Mouse (Mus musculus): Measurements from ENCODE around the gene Gm49354. TPM values are rescaled to one million over a fixed set of nuclear protein-coding genes. Genes with fewer than 3 reads are reported as not detected.
"Not testable (repeated sequence)": the region's sequence is repeated elsewhere in the genome, so short reads cannot be mapped to it uniquely, and the experiment has no call there.

Gm49354 gene
- total RNA-seq, 2 experiments from 2014 or later = not detected

- peak; percentile 100 for DNase-seq (ENCODE audit: low spot score in 2 of 2)
- intact Hi-C loops (cut with DNase I) = no loop called here
Measured at GRCm38 (mm10) chr13:59769296-59770163, 12.5 kb downstream of the Gm49354 start, which contains the start of gene Isca1. Isca1 (minus strand) TSS chr13:59769810.

- no peak for DNase-seq (ENCODE audit: low spot score in 2 of 2)
- intact Hi-C loops (cut with DNase I) = no loop called here
Measured at GRCm38 (mm10) chr13:59768531-59768930, 13.5 kb downstream of the Gm49354 start.

- no peak for DNase-seq (ENCODE audit: low spot score in 2 of 2)
- intact Hi-C loops (cut with DNase I) = no loop called here
Measured at GRCm38 (mm10) chr13:59766786-59767515, 15.1 kb downstream of the Gm49354 start.

GRCm38 (mm10) chr13:59762791-59763190 lies 19.3 kb downstream of the Gm49354 start:
- no peak for DNase-seq (ENCODE audit: low spot score in 2 of 2)
- intact Hi-C loops (cut with DNase I) = no loop called here

- intact Hi-C loops (cut with DNase I) = no loop called here
- no peak for DNase-seq (ENCODE audit: low spot score in 2 of 2)
Measured at GRCm38 (mm10) chr13:59756906-59757305, 25.1 kb downstream of the Gm49354 start.

- DNase-seq (ENCODE audit: low spot score in 2 of 2) = no peak
- intact Hi-C loops (cut with DNase I) = no loop called here
Measured at GRCm38 (mm10) chr13:59750310-59750709, 31.7 kb downstream of the Gm49354 start.

- intact Hi-C loops (cut with DNase I) = no loop called here
- peak; percentile 55 to 70 for DNase-seq (ENCODE audit: low spot score in 2 of 2)
Measured at GRCm38 (mm10) chr13:59746711-59747110, 35.3 kb downstream of the Gm49354 start, which contains the start of gene 1700014D04Rik. 1700014D04Rik (minus strand) TSS chr13:59746752.

- no peak for DNase-seq (ENCODE audit: low spot score in 2 of 2)
- intact Hi-C loops (cut with DNase I) = no loop called here
Measured at GRCm38 (mm10) chr13:59746164-59746563, 35.9 kb downstream of the Gm49354 start.

- DNase-seq (ENCODE audit: low spot score in 2 of 2) = no peak
- intact Hi-C loops (cut with DNase I) = no loop called here
Measured at GRCm38 (mm10) chr13:59745462-59745861, 36.6 kb downstream of the Gm49354 start.

- DNase-seq (ENCODE audit: low spot score in 2 of 2) = no peak
- intact Hi-C loops (cut with DNase I) = no loop called here
Measured at GRCm38 (mm10) chr13:59741697-59742096, 40.3 kb downstream of the Gm49354 start.

GRCm38 (mm10) chr13:59741096-59741495 lies 40.9 kb downstream of the Gm49354 start:
- no peak for DNase-seq (ENCODE audit: low spot score in 2 of 2)
- intact Hi-C loops (cut with DNase I) = no loop called here

- no peak for DNase-seq (ENCODE audit: low spot score in 2 of 2)
- intact Hi-C loops (cut with DNase I) = no loop called here
Measured at GRCm38 (mm10) chr13:59739397-59739796, 42.6 kb downstream of the Gm49354 start.

- no peak for DNase-seq (ENCODE audit: low spot score in 2 of 2)
- intact Hi-C loops (cut with DNase I) = no loop called here
Measured at GRCm38 (mm10) chr13:59738455-59738854, 43.6 kb downstream of the Gm49354 start.

GRCm38 (mm10) chr13:59735190-59735589 lies 46.9 kb downstream of the Gm49354 start:
- no peak for DNase-seq (ENCODE audit: low spot score in 2 of 2)
- intact Hi-C loops (cut with DNase I) = no loop called here

GRCm38 (mm10) chr13:59734347-59734746 lies 47.7 kb downstream of the Gm49354 start:
- intact Hi-C loops (cut with DNase I); DNase-seq (ENCODE audit: low spot score in 2 of 2): not testable (repeated sequence)

- intact Hi-C loops (cut with DNase I) = no loop called here
- DNase-seq (ENCODE audit: low spot score in 2 of 2) = no peak
Measured at GRCm38 (mm10) chr13:59733936-59734335, 48.1 kb downstream of the Gm49354 start.

GRCm38 (mm10) chr13:59731652-59732051 lies 50.4 kb downstream of the Gm49354 start, which contains the start of gene Spata31d1d:
Spata31d1d (minus strand) TSS chr13:59731752.
- no peak for DNase-seq (ENCODE audit: low spot score in 2 of 2)
- intact Hi-C loops (cut with DNase I) = no loop called here

- peak; percentile 92 to 94 for DNase-seq (ENCODE audit: low spot score in 2 of 2)
- intact Hi-C loops (cut with DNase I) = loop anchor here (5.0 to 10.0 kb wide), 2 partner anchors 91 to 194 kb away; no protein-coding TSS in a partner anchor
Measured at GRCm38 (mm10) chr13:59728378-59729093, 53.5 kb downstream of the Gm49354 start.

GRCm38 (mm10) chr13:59726139-59726867 lies 55.7 kb downstream of the Gm49354 start:
- intact Hi-C loops (cut with DNase I) = loop anchor here (5.0 to 10.0 kb wide), 2 partner anchors 89 to 192 kb away; no protein-coding TSS in a partner anchor
- DNase-seq (ENCODE audit: low spot score in 2 of 2) = no peak
